ENCODE assay signal across 9 mouse cellular contexts in genomic region chr4:150002021-150002528, GRCm38 (mm10). TPM values are rescaled to one million over a fixed set of nuclear protein-coding genes. Genes with fewer than 3 reads are reported as not detected.
DNase-seq lines count a peak whose midpoint lies in the region; ATAC-seq and TF ChIP-seq lines count a peak whose summit lies in the region.
"Had no signal": no experiment of that assay in that cellular context is flagged by ENCODE, and none has a peak within 500 bp of the region (broad histone marks: within the 10 kb centered on the region; RNA-seq: fewer than 3 reads in every experiment).

No protein-coding gene starts in this region.

- no peak overlapping the region for H3K27ac ChIP-seq in thymus, adult 2 months (ENCODE audit: control insufficient read depth, insufficient read depth, low read length)
- H3K27ac ChIP-seq in heart, embryonic 15.5 days: peak overlapping the region; percentile 46
- H3K27ac ChIP-seq in liver, adult 2 months (replicated peaks; ENCODE audit: insufficient read depth, low read depth, low read length): peak overlapping the region; percentile 83
- no peak overlapping the region for H3K27ac ChIP-seq in midbrain, embryonic 15.5 days

- no peaks in the 10 kb centered on the region for H3K27me3 ChIP-seq in thymus, adult 2 months (ENCODE audit: control insufficient read depth, insufficient read depth, low read length)
- no peaks in the 10 kb centered on the region for H3K27me3 ChIP-seq in heart, embryonic 15.5 days
- no peaks in the 10 kb centered on the region for H3K27me3 ChIP-seq in liver, adult 2 months (ENCODE audit: control insufficient read depth, insufficient read depth, low read length)
- no peaks in the 10 kb centered on the region for H3K27me3 ChIP-seq in midbrain, embryonic 15.5 days (replicated peaks)

- no peak for ATAC-seq in heart, embryonic 15.5 days (replicated peaks; ENCODE audit: insufficient number of reproducible peaks, insufficient read depth, low FRiP score, low read depth)
- no peak for ATAC-seq in midbrain, embryonic 15.5 days (replicated peaks)

- DNase-seq in thymus, postnatal 0 days (ENCODE audit: low spot score): peak; percentile 44
- no peak for DNase-seq in thymus, adult 2 months
- DNase-seq in liver, adult 2 months (ENCODE audit: extremely low read depth, low read depth, low spot score): peak; percentile 91
- peak; percentile 77 for DNase-seq in yolk sac, embryonic 10.5 days (ENCODE audit: low spot score)
- DNase-seq in spleen, postnatal 10 days (ENCODE audit: low spot score in 2 of 2): no peak
- DNase-seq: cerebellum, adult 11 months; spleen, adult 18-20 months had no signal

- no peak overlapping the region for H3K4me3 ChIP-seq in thymus, adult 2 months (ENCODE audit: control insufficient read depth, insufficient read depth, low read length)
- H3K4me3 ChIP-seq in heart, embryonic 15.5 days: no peak overlapping the region
- H3K4me3 ChIP-seq in liver, adult 2 months (ENCODE audit: insufficient read depth, low read depth, low read length): peak overlapping the region; percentile 71
- H3K4me3 ChIP-seq in midbrain, embryonic 15.5 days: no peak overlapping the region

- peaks cover 63% of the 10 kb centered on the region for H3K4me1 ChIP-seq in thymus, adult 2 months (replicated peaks; ENCODE audit: control insufficient read depth, insufficient read depth, low read length)
- peaks cover 79% of the 10 kb centered on the region for H3K4me1 ChIP-seq in heart, embryonic 15.5 days (replicated peaks)
- peaks cover 54% of the 10 kb centered on the region for H3K4me1 ChIP-seq in liver, adult 2 months (ENCODE audit: control insufficient read depth, insufficient read depth, low read length)
- H3K4me1 ChIP-seq in midbrain, embryonic 15.5 days: no peaks in the 10 kb centered on the region

- peaks cover 62% of the 10 kb centered on the region for H3K79me2 ChIP-seq in liver, adult 2 months (ENCODE audit: control insufficient read depth, insufficient read depth, low read length)

- TF ChIP-seq POLR2A in thymus, adult 2 months (IDR thresholded peaks at IDR 0.05; ENCODE audit: control insufficient read depth, extremely low read depth, insufficient read depth, low read length, poor library complexity): no peak
- no peak for TF ChIP-seq POLR2A in liver, adult 2 months (IDR thresholded peaks at IDR 0.05; ENCODE audit: extremely low read depth, insufficient read depth, low read length)

- H3K9me3 ChIP-seq in heart, embryonic 15.5 days (replicated peaks): no peaks in the 10 kb centered on the region
- no peaks in the 10 kb centered on the region for H3K9me3 ChIP-seq in midbrain, embryonic 15.5 days

- TF ChIP-seq CTCF in thymus, adult 2 months (IDR thresholded peaks at IDR 0.05; ENCODE audit: borderline replicate concordance, control insufficient read depth, extremely low read depth, insufficient read depth, low read length, poor library complexity): no peak
- TF ChIP-seq CTCF in liver, adult 2 months (IDR thresholded peaks at IDR 0.05; ENCODE audit: low read depth, low read length): no peak

- no peaks in the 10 kb centered on the region; the same call in 1 of the 2 replicates for H3K36me3 ChIP-seq in thymus, adult 2 months (ENCODE audit: control insufficient read depth, insufficient read depth, low read length)
- no peaks in the 10 kb centered on the region for H3K36me3 ChIP-seq in heart, embryonic 15.5 days
- H3K36me3 ChIP-seq in liver, adult 2 months (ENCODE audit: control insufficient read depth, insufficient read depth, low read length): peaks cover 12% of the 10 kb centered on the region; the same call in 1 of the 2 replicates
- H3K36me3 ChIP-seq in midbrain, embryonic 15.5 days (replicated peaks): no peaks in the 10 kb centered on the region

- H3K9ac ChIP-seq in heart, embryonic 15.5 days: no peak overlapping the region
- peak overlapping the region; percentile 82 for H3K9ac ChIP-seq in liver, adult 2 months (ENCODE audit: low read depth, low read length)
- no peak overlapping the region for H3K9ac ChIP-seq in midbrain, embryonic 15.5 days

- H3K4me2 ChIP-seq in heart, embryonic 15.5 days: peak overlapping the region; percentile 10; the same call in 1 of the 2 replicates
- no peak overlapping the region for H3K4me2 ChIP-seq in midbrain, embryonic 15.5 days

- 55% methylated on average over 12 of the region's 12 CpGs for WGBS in thymus, adult 2 months
- WGBS in heart, embryonic 15.5 days: 29% methylated on average over 12 of the region's 12 CpGs
- WGBS in liver, adult 2 months: 8% methylated on average over 12 of the region's 12 CpGs
- WGBS in midbrain, embryonic 15.5 days: 76% methylated on average over 12 of the region's 12 CpGs

RNA-seq across cellular contexts. Expression of gene H6pd, which starts 6.7 kb away (rescaled TPM):
- 12.3 and 13.8 TPM in 2 replicates for polyA plus RNA-seq in thymus, postnatal 0 days (2015; fragmentation: Nextera tagmentation; extraction: Ambion mirVana)
- polyA plus RNA-seq in thymus, adult 2 months (2012; rRNA removed): 138 and 152 TPM in 2 replicates
- polyA plus RNA-seq in heart, embryonic 15.5 days (2015; fragmentation: Nextera tagmentation; extraction: Ambion mirVana): 10.2 and 16.0 TPM in 2 replicates
- 121 and 187 TPM in 2 replicates for total RNA-seq in liver, adult 2 months (2014; rRNA removed)
- polyA plus RNA-seq in liver, adult 2 months (2012; rRNA removed): 183 and 205 TPM in 2 replicates
- polyA plus RNA-seq in midbrain, embryonic 15.5 days (2015; fragmentation: Nextera tagmentation; extraction: Ambion mirVana): 2.5 and 3.1 TPM in 2 replicates

RNA-seq across cellular contexts. Expression of gene Spsb1, which starts 47.2 kb away (rescaled TPM):
- 9.0 and 9.5 TPM in 2 replicates for polyA plus RNA-seq in thymus, postnatal 0 days (2015; fragmentation: Nextera tagmentation; extraction: Ambion mirVana)
- polyA plus RNA-seq in thymus, adult 2 months (2012; rRNA removed): 28.5 and 30.4 TPM in 2 replicates
- polyA plus RNA-seq in heart, embryonic 15.5 days (2015; fragmentation: Nextera tagmentation; extraction: Ambion mirVana): 10.2 and 12.5 TPM in 2 replicates
- total RNA-seq in liver, adult 2 months (2014; rRNA removed): 0.54 and 0.92 TPM in 2 replicates
- polyA plus RNA-seq in liver, adult 2 months (2012; rRNA removed): 0.91 and 1.3 TPM in 2 replicates
- polyA plus RNA-seq in midbrain, embryonic 15.5 days (2015; fragmentation: Nextera tagmentation; extraction: Ambion mirVana): 4.8 and 5.2 TPM in 2 replicates

Comparison
In these comparisons a context has a peak if more than half of its experiments do, and no peak if none do; other contexts are left out.
1. DNase-seq: peak in thymus, postnatal 0 days (single experiment), liver, adult 2 months (single experiment) and yolk sac, embryonic 10.5 days (single experiment); none in thymus, adult 2 months (single experiment) and spleen, postnatal 10 days (0 of 2).
2. H3K27ac ChIP-seq: peak in heart, embryonic 15.5 days (single experiment) and liver, adult 2 months (single experiment); none in thymus, adult 2 months (single experiment) and midbrain, embryonic 15.5 days (single experiment).